Mouse (Mus musculus) spleen, adult 2 months (tissue): ENCODE results near the gene Pkd1l1. TPM values are rescaled to one million over a fixed set of nuclear protein-coding genes. Genes with fewer than 3 reads are reported as not detected.

Experiments
- DNase-seq, 2 experiments: peaks; one replicate each; pipeline versions ENCODE4 v3.0.0 to v3.0.0-alpha.2; 2012 to 2021; ENCODE audit warnings: low spot score in 2 of 2, low read depth in 1 of 2
- H3K27ac ChIP-seq: fragments of 200-500 bp; 2 replicates; pipeline ENCODE4 v1.5.1; 2012; ENCODE audit warnings: low read length, inconsistent platforms; ENCODE audit not compliant: insufficient read depth
- H3K27me3 ChIP-seq: fragments of 200-500 bp; 2 replicates; pipeline ENCODE4 v1.6.1; 2012; ENCODE audit warnings: mild to moderate bottlenecking, moderate library complexity, low read length, inconsistent platforms; ENCODE audit not compliant: control insufficient read depth, insufficient read depth
- H3K36me3 ChIP-seq: fragments of 200-500 bp; 2 replicates; pipeline ENCODE4 v1.6.1; 2012; ENCODE audit warnings: mild to moderate bottlenecking, low read length, inconsistent platforms; ENCODE audit not compliant: control insufficient read depth, insufficient read depth
- H3K4me1 ChIP-seq: fragments of 200-500 bp; 2 replicates; pipeline ENCODE4 v1.6.1; 2011; ENCODE audit warnings: inconsistent platforms; ENCODE audit not compliant: control insufficient read depth, insufficient read depth, insufficient read length
- H3K4me3 ChIP-seq: fragments of 200-500 bp; 2 replicates; pipeline ENCODE4 v1.5.1; 2011; ENCODE audit warnings: mild to moderate bottlenecking, inconsistent platforms; ENCODE audit not compliant: insufficient read depth, insufficient read length; ENCODE audit errors: extremely low read depth
- CTCF ChIP-seq: fragments of 200-500 bp; IDR thresholded peaks from 2 replicates; pipeline ENCODE4 v1.5.1; 2011; ENCODE audit warnings: mild to moderate bottlenecking, inconsistent platforms; ENCODE audit not compliant: insufficient read depth, insufficient read length, insufficient replicate concordance; ENCODE audit errors: extremely low read depth
- POLR2A ChIP-seq: fragments of 200-500 bp; IDR thresholded peaks from 2 replicates; pipeline ENCODE4 v1.6.1; 2011; ENCODE audit warnings: low read depth, low read length, inconsistent platforms
- WGBS: fragments of 180-500 bp; shearing (Covaris S2); methylation state at CpG from one replicate; pipeline ENCODE4 v1.1.7; 2018; 5-methylcytosine and 5-hydroxymethylcytosine counted together
- polyA plus RNA-seq: library from polyadenylated mRNA; depleted of rRNA; stranded (reverse); fragments of >200 nt; gene quantifications from 2 replicates; pipeline ENCODE4 v1.2.3, GENCODE M21; 2012

Gene Pkd1l1
- polyA plus RNA-seq, 1 experiment = 0.46 TPM

GRCm38 (mm10) chr11:8944114-8944513 lies 29.0 kb downstream of the Pkd1l1 start:
- H3K36me3 ChIP-seq = no peaks in the 10 kb centered on the region
- 70% methylated on average over 4 of the region's 4 CpGs for WGBS
- H3K4me3 ChIP-seq = no peak overlapping the region
- no peaks in the 10 kb centered on the region for H3K4me1 ChIP-seq
- H3K27ac ChIP-seq = no peak overlapping the region
- no peak for DNase-seq
- TF ChIP-seq CTCF (no peak), POLR2A (no peak)
- H3K27me3 ChIP-seq = no peaks in the 10 kb centered on the region

GRCm38 (mm10) chr11:8942446-8942845 lies 30.6 kb downstream of the Pkd1l1 start:
- TF ChIP-seq POLR2A (no peak), CTCF (no peak)
- no peak for DNase-seq
- Histone ChIP-seq H3K4me1 (no peaks in the 10 kb centered on the region), H3K4me3 (no peak overlapping the region), H3K27ac (no peak overlapping the region), H3K27me3 (no peaks in the 10 kb centered on the region), H3K36me3 (no peaks in the 10 kb centered on the region)
- WGBS = 64% methylated on average over 2 of the region's 2 CpGs

DNA sequence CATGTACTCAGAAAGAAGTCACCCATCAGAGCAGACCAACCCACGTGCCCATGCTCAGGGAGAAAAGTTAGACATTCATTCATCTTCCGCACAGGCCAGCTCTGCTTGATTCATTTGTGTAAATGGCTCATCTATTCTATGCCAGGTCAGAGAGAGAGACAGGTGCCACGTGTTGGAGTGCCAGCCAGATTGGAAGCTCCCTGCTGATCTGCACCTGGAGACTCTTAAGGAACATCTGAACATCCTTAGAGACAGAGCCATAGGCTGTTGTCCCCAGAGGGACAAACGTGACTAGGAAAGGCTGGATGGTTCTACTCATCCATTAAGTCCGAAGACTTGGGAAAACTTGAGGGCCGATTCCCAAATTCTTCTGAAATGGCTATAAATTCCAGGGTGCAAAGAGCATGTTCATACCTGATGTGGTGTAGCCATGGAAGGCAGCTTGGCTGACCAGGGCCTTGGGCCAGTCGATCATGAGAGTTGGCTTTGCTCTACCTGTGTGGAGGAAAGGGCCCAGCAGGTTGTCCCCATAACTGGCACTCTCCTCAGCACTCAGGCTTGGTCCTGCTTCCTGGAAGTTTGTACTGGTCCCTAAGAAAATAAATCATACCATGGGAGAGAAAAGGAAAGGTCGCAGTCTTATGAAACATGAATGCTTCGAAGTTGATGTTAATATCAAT lies 36.5 kb downstream of the Pkd1l1 start:
- TF ChIP-seq POLR2A (no peak), CTCF (no peak)
- Histone ChIP-seq H3K4me3 (no peak overlapping the region), H3K27ac (no peak overlapping the region), H3K4me1 (no peaks in the 10 kb centered on the region), H3K36me3 (no peaks in the 10 kb centered on the region), H3K27me3 (no peaks in the 10 kb centered on the region)
- WGBS = 82% methylated on average over 9 of the region's 9 CpGs
- DNase-seq = no peak

GRCm38 (mm10) chr11:8916081-8916671 lies 56.9 kb downstream of the Pkd1l1 start:
- Histone ChIP-seq H3K27me3 (no peaks in the 10 kb centered on the region), H3K36me3 (no peaks in the 10 kb centered on the region), H3K4me3 (no peak overlapping the region), H3K4me1 (no peaks in the 10 kb centered on the region), H3K27ac (no peak overlapping the region)
- no peak for DNase-seq
- TF ChIP-seq CTCF = no peak
- TF ChIP-seq POLR2A = no peak
- WGBS = 86% methylated on average over 8 of the region's 8 CpGs

DNA sequence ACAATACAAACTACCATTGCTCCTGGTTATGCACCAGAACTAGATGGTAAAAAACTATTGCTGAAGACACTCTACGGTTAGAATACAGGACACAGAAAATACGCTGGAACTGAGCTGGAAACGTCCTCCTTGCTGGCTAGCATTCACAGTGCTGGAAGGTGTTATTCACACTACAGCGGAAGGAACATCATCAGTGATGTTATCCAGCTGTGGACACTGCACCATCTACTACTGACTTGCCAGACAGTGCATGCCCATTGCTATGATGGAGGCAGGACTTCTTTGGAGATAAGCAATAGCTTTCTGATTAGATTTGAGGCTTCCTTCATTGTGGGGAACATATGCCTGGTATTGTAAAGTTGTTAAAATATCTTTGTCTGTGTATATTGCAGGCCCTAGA lies 90.3 kb downstream of the Pkd1l1 start:
- Histone ChIP-seq H3K4me3 (no peak overlapping the region), H3K36me3 (no peaks in the 10 kb centered on the region), H3K27ac (no peak overlapping the region), H3K27me3 (no peaks in the 10 kb centered on the region), H3K4me1 (no peaks in the 10 kb centered on the region)
- TF ChIP-seq CTCF (no peak), POLR2A (no peak)
- DNase-seq = no peak
- WGBS = 82% methylated on average over 4 of the region's 4 CpGs

GRCm38 (mm10) chr11:8881521-8881920 lies 91.5 kb downstream of the Pkd1l1 start:
- no peaks in the 10 kb centered on the region for H3K36me3 ChIP-seq
- TF ChIP-seq POLR2A (no peak), CTCF (no peak)
- H3K27ac ChIP-seq = no peak overlapping the region
- no peaks in the 10 kb centered on the region for H3K4me1 ChIP-seq
- 75% methylated on average over 2 of the region's 2 CpGs for WGBS
- no peaks in the 10 kb centered on the region for H3K27me3 ChIP-seq
- no peak overlapping the region for H3K4me3 ChIP-seq
- DNase-seq = no peak

- Histone ChIP-seq H3K4me3 (no peak overlapping the region), H3K36me3 (no peaks in the 10 kb centered on the region), H3K27me3 (no peaks in the 10 kb centered on the region; the same call in 1 of the 2 replicates), H3K4me1 (no peaks in the 10 kb centered on the region), H3K27ac (no peak overlapping the region)
- DNase-seq = no peak
- TF ChIP-seq CTCF (no peak), POLR2A (no peak)
- WGBS = 88% methylated on average over 5 of the region's 5 CpGs
Observed at GRCm38 (mm10) chr11:8870115-8870514, 103.0 kb downstream of the Pkd1l1 start.
